Mouse (Mus musculus) WW6 (cell line): Measurements from ENCODE around the gene Adpgk.

Experiments
- DNase-seq: peaks from one replicate; pipeline ENCODE4 v3.0.0-alpha.2; 2013; ENCODE audit warnings: low read depth, low spot score

The Adpgk gene

GRCm38 (mm10) chr9:59290957-59291687 lies at the start of gene Adpgk:
Gene Adpgk (plus strand): TSS chr9:59291558.
- DNase-seq, result peak; percentile 98

- no peak for DNase-seq
These were observed 46.2 kb upstream of the Adpgk start for GRCm38 (mm10) chr9:59245181-59245580.

GRCm38 (mm10) chr9:59246456-59247029 lies 44.8 kb upstream of the Adpgk start:
- no peak for DNase-seq

GRCm38 (mm10) chr9:59249359-59249758 lies 42.0 kb upstream of the Adpgk start:
- DNase-seq, result no peak

- no peak for DNase-seq
These were observed 41.1 kb upstream of the Adpgk start for GRCm38 (mm10) chr9:59250272-59250671.

- no peak for DNase-seq
These were observed 36.5 kb upstream of the Adpgk start for GRCm38 (mm10) chr9:59254716-59255421.

- DNase-seq, result no peak
These were observed 31.4 kb upstream of the Adpgk start for GRCm38 (mm10) chr9:59259806-59260454.

GRCm38 (mm10) chr9:59266332-59266731 lies 25.0 kb upstream of the Adpgk start:
- DNase-seq, result peak; percentile 43

- DNase-seq, result peak; percentile 46
These were observed 21.6 kb upstream of the Adpgk start for GRCm38 (mm10) chr9:59269728-59270127.

- DNase-seq, result no peak
These were observed 20.3 kb upstream of the Adpgk start for GRCm38 (mm10) chr9:59271081-59271480.

- no peak for DNase-seq
These were observed 19.6 kb upstream of the Adpgk start for GRCm38 (mm10) chr9:59271711-59272110.

- DNase-seq, result no peak
These were observed 18.2 kb upstream of the Adpgk start for GRCm38 (mm10) chr9:59273199-59273598.

- DNase-seq, result peak; percentile 52
These were observed 16.4 kb upstream of the Adpgk start for GRCm38 (mm10) chr9:59274846-59275455.

GRCm38 (mm10) chr9:59278199-59278598 lies 13.2 kb upstream of the Adpgk start:
- DNase-seq, result no peak

GRCm38 (mm10) chr9:59278694-59279093 lies 12.7 kb upstream of the Adpgk start:
- DNase-seq, result no peak

- DNase-seq, result no peak
These were observed 10.5 kb upstream of the Adpgk start for GRCm38 (mm10) chr9:59280888-59281287.

- peak; percentile 46 for DNase-seq
These were observed 9.3 kb upstream of the Adpgk start for GRCm38 (mm10) chr9:59281871-59282682.

- no peak for DNase-seq
These were observed 8.7 kb upstream of the Adpgk start for GRCm38 (mm10) chr9:59282683-59282986.

- DNase-seq, result no peak
These were observed 5.7 kb upstream of the Adpgk start for GRCm38 (mm10) chr9:59285614-59286013.

- DNase-seq, result no peak
These were observed 3.3 kb upstream of the Adpgk start for GRCm38 (mm10) chr9:59288058-59288457.
